Mouse (Mus musculus) left cerebral cortex, postnatal 25 days (tissue): Measurements from ENCODE around the gene Phgr1. TPM values are rescaled to one million over a fixed set of nuclear protein-coding genes. Genes with fewer than 3 reads are reported as not detected.
A peak's percentile ranks its signal among the peaks of the same experiment; 100 is the strongest.

Experiments used
- DNase-seq, 2 experiments: peaks; one replicate each; pipeline ENCODE4 v3.0.0; 2022; ENCODE audit warnings: low spot score in 2 of 2, mixed read lengths in 1 of 2
- intact Hi-C: fragments of 180-260 bp; cut with DNase I; formaldehyde crosslinking; loops from one replicate; pipeline ENCODE4 v1.15.1; 2025
- total RNA-seq, 2 experiments: library from RNA; stranded (reverse); gene quantifications; 2 replicates each; pipeline ENCODE4 v1.2.3; 2021

The Phgr1 gene
- total RNA-seq: not detected

DNA sequence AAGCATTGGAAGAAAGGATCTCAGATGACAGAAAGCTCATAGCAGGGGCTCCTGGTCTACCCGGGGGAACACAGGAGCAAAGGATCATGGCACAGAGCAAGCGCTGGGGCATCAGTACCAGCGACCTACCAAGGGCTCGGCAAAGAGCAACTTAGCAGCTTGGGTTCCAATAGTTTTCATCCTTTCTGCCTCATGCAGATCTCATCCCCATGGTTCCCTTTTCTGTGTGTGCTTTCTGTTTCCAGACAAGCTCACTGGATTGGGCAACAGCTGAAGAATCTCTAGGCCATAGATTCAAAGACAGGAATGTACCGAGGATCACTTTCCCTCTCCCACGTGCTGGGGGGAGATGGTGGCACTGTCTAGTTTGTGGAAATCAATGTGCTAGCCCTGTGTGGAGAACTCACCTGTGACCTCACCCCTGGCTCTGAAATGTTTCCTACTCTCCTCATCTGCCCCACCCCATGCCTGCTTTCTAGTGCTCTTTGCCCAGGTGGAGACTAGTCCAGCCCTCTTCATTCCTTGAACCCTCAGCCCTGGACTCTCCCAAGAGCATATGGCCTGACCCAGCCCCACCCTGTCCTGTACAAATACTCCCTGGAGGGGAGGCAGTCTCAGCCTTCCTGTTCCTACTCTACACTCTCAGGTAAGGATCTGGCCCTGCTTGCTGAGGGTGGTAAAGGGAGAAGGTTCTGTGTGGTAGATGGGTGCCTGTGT is at the start of gene Phgr1:
Gene Phgr1, plus strand, starts transcription at position 612 of the 717 bp plus-strand sequence.
- no peak for DNase-seq
- intact Hi-C loops: no loop called here

GRCm38 (mm10) chr2:118723693-118724486 is 48.7 kb upstream of the Phgr1 start:
- intact Hi-C loops: no loop called here
- DNase-seq: no peak

DNA sequence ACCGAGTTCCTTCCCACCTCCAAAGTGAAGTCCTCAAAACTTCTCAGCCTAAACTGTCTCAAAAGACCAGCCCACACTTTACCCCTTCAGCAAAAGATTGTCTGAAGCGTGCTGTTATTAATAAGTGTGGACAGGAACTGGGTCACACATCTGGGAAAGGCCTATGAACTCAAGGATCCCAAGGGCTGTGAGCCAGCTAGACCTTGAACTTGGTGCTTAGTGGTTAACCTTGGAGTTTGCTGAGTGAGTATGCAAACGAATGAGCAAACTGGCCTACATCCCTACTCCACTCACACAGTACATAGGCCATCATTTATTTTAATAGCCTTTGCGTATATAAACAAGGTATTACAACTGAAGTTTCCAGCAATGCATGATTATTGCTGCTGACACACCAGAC is 47.1 kb upstream of the Phgr1 start:
- DNase-seq: no peak
- intact Hi-C loops: no loop called here

GRCm38 (mm10) chr2:118726873-118727272 is 45.7 kb upstream of the Phgr1 start:
- intact Hi-C loops: no loop called here
- no peak for DNase-seq

DNA sequence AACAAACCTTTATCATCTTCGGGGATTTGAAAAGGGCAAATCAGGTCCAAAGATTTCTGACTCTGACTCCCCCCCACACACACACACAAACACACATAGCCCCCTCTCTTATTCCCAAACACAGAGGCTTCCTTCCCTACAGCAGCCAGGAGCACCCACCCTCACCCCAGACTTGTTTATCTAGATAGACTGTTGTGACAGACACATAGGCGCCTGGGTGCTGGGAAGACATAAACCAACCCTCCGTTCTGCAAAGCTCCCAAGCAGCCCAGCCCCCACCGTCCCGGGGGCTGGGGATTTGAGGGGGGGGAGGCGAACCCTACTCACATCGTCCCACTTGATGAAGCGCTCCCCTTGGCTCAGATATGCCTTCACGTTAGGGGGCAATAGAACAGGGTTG is 44.7 kb upstream of the Phgr1 start:
- DNase-seq: no peak
- intact Hi-C loops: no loop called here

DNA sequence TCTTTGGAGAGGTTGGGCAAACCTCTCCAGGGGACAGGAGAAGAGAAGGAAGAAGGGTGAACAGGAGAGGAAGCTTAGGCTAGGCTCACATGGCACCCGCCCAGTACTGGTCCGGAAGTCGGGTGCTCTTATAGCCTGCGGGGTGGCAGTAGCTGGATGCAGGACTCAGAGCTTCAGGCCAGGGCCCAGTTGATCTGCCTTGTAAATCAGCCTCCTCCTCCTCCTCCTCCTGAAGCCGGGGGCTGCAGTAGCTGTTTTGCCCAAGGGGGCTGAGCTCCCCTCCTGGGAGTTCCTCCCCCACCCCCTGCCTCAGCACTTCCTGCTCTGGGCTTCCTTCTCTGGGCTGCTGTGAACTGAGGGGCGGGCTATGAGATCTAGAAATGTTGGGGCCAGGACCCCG is 44.2 kb upstream of the Phgr1 start, which contains the start of gene Plcb2:
Gene Plcb2, minus strand, starts transcription at position 102 of the 400 bp plus-strand sequence.
- DNase-seq: no peak

GRCm38 (mm10) chr2:118729194-118729593 is 43.4 kb upstream of the Phgr1 start:
- no peak for DNase-seq
- intact Hi-C loops: no loop called here

More for the DNA sequence above, 44.2 kb upstream of the Phgr1 start, which contains the start of gene Plcb2:
- intact Hi-C loops: no loop called here

GRCm38 (mm10) chr2:118729816-118730621 is 42.5 kb upstream of the Phgr1 start:
- DNase-seq: no peak
- intact Hi-C loops: loop anchor here (1.0 to 10.0 kb wide), 3 partner anchors 28 to 465 kb away; no protein-coding TSS in a partner anchor

DNA sequence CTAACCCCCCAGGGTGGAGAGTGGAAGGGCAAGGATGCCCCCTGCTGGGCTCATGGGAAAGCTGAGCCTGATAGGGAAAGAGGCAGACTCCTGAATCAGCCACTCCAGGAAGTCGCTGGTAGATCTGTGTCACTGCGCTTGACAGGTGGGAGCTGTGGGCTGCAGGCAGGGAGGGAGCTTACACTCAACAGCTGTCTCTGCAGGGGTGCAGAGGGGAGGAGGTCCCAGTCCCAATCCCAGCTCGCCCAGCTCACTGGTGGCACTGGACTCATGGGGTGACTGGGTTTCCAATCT is 42.0 kb upstream of the Phgr1 start:
- intact Hi-C loops: loop anchor here (1.0 to 10.0 kb wide), 3 partner anchors 28 to 466 kb away; no protein-coding TSS in a partner anchor
- peak; percentile 77 to 80 for DNase-seq

GRCm38 (mm10) chr2:118731981-118732380 is 40.6 kb upstream of the Phgr1 start:
- no peak for DNase-seq
- intact Hi-C loops: loop anchor here (1.0 to 10.0 kb wide), 3 partner anchors 33 to 467 kb away; no protein-coding TSS in a partner anchor

DNA sequence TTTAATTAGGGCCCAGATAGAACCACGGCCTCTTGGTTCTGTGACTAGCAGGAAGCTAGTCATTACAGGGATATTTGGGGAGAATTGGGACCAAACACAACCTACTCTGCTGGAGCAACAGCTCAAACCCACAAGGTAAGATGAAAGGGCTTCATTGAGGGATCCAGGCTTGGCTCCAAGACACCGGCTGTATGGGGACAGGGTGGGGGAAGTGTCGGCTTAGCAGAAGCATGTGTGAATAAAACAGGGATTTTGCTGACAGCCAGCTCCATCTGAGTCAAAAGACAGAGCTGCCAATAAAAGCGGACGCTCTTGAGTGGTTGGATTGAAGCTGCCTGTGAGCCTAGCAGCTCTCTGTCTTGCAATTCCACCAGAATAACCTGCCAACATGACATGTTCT is 39.2 kb upstream of the Phgr1 start:
- intact Hi-C loops: loop anchor here (10.0 kb wide), 1 partner anchor 469 kb away; no protein-coding TSS in a partner anchor
- peak in 1 of 2 experiments; percentile 83 for DNase-seq

DNA sequence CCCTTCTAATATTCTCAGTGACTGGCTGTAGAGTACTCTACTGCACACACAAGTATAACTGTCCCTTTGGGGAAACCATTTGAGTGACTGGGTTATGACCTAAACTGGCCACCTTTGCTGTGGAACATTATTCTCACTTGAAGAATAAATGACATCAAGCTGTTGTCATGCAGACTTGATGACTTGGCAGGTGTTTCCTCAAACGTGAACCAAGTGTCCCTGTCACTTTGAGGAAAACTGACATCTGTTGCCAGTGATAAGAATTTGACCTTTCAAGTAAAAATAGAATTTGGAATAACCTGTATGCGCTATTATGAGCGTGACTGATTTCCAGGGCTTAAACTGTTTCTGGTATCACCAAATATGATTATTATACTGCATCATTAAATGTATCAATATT is 32.2 kb upstream of the Phgr1 start:
- intact Hi-C loops: no loop called here
- no peak for DNase-seq

- intact Hi-C loops: loop anchor here (1.0 kb wide), 1 partner anchor 38 kb away; the partner anchor contains the start of gene Disp2
- DNase-seq: peak in 1 of 2 experiments; percentile 85
Measured at GRCm38 (mm10) chr2:118741183-118741582, 31.4 kb upstream of the Phgr1 start.

DNA sequence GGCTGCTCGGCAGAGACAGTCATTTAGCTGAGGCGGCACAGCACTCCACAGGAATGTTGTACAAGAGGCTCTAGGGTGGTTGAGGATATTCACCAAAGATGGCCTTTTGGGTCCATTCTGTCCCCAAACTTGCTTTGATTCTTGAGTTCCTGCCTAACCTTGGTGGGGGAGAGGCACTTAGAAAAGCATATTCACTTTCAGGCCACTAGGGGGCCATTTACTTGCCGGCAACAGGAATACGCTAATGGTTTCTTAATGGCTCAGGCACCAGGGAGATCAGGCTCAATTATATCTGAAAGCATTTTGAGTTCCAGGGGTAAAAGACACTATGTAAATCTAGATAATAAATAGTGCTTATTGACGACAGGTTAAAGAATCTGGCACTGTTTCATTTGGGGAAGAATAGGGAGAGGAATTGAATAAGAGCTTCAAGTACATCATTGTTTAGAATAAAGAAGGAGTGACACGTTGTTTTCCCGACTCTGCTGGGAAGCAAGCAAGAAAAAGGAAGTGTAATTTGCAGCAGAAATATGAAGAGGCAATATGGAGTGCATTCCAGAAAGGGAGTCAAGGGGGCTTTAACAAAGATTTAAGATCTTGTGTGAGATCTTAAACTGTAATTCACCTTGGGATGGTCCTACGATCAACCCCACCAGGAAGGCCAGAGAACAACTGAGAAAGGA is 29.2 kb upstream of the Phgr1 start:
- peak; percentile 51 to 57 for DNase-seq

DNA sequence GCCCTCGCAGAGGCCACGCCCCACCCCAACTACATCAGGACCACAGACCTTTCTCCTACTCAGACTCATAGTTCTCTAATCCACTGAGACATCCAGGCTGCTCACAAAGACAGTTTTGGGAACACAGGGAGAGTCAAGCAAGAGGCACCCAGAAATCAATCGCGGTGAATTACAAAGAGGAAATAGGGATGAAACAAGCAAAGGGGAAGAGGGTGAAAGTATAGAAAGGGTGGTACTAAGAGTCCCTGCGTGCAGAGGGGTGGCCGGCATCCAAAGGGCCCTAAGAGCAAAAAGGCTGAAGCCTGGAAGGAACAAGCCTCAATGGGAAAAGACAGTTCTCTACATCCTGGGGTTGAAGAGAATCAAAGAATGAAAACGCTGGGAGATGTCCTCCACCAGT is 27.9 kb upstream of the Phgr1 start:
- intact Hi-C loops: loop anchor here (2.0 to 5.0 kb wide), 2 partner anchors 42 to 138 kb away; partner anchors contain the start of gene Ankrd63

More for the DNA sequence above, 29.2 kb upstream of the Phgr1 start:
- intact Hi-C loops: no loop called here

DNA sequence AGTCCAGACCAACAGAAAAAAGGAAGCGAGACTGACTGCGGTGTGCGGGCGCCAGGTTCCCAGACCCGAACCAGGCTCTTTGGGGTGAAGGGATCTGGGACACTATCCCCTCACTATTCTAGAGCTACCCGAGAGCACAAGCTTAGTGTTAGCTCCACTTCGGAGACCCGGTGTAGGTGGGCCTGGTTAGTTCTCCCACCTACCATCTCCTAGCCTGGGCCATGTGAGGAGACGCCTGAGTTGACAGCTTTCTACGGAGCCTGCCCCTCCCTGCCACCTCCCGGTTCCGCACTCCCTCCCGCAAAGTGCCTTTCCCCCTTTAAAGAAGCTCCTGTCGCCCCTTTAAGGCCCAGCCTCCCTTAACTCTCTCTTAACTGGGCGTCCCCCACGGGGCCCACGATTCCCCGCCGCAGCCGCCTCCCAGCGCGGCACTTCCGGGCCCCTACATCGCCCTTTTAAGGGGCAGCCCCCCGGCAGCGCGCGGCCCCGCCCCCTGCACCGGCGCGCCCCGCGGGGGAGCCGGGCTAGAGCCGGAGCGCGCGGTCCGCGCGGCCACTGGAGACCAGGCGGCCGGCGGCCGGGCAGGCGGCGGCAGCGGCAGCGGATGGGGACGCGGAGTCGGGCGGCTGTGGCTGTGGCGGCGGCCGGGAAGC is 27.2 kb upstream of the Phgr1 start, which contains the start of gene Inafm2:
Gene Inafm2, plus strand, starts transcription at position 527 of the 653 bp plus-strand sequence.
- intact Hi-C loops: loop anchor here (2.0 to 5.0 kb wide), 2 partner anchors 43 to 137 kb away; partner anchors contain the start of gene Ankrd63
- DNase-seq: peak; percentile 91 to 94

More for the DNA sequence above, 27.9 kb upstream of the Phgr1 start:
- DNase-seq: no peak

DNA sequence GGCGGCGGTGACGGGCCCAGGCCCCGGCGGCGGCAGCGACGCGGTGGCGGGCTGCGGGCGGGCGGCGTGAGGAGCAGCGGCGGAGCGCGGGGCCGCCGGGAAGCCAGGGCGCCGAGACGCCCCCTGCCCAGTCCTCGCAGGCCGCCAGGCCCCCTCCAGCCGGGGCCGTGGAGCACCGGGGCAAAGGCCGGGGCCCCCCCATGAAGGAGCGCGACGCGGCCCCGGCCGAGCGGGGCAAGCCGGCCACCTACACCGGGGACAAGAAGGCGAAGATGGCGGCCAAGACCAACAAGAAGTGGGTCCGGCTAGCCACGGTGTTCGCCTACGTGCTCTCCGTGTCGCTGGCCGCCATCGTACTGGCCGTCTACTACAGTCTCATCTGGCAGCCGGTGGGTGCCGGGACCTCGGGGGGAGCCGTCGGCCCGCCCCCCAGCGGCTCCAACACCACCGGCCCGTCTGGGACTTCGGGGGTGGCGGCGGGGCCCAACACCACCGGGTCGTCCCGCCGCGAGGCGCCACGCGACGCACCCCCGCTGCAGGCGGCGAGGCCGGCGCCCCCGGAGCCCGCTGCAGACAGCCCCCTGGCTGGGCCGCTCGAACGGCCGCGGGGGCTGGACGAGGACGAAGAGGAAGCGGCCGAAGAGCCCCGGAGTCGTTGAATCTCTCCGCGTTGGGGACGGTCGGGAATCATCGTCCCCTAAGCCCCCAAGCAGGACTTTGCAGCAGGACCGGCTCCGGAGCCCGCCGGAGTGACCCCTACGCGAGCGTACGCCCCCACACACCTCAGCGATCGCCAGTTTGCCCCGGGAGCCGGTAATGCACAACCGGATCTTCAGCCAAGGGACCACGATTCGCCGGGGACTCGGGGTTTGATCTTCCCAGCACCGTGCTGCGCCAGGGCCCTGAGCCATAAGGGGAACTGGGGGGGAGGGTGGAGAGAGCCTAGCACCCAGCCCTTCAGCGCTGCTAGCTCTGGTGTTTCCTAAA is 26.4 kb upstream of the Phgr1 start:
- intact Hi-C loops: loop anchor here (2.0 to 5.0 kb wide), 4 partner anchors 15 to 137 kb away; partner anchors contain the start of genes Ankrd63 and Disp2
- DNase-seq: peak in 1 of 2 experiments; percentile 42
